Mouse (Mus musculus) heart, embryonic 16.5 days (tissue): ENCODE measurements around the gene Gm8773. TPM values are rescaled to one million over a fixed set of nuclear protein-coding genes. Genes with fewer than 3 reads are reported as not detected.

Source experiments
- ATAC-seq: fragments of 200-750 bp; cut with Nextera tagmentation; replicated peaks from 2 replicates; pipeline ENCODE4 v1.8.0; 2017; ENCODE audit warnings: moderate number of reproducible peaks; ENCODE audit not compliant: insufficient read depth, low FRiP score; ENCODE audit errors: extremely low read depth
- H3K27ac ChIP-seq: fragments of 300-500 bp; sonication (generic); 2 replicates; pipeline ENCODE4 v1.5.1; 2014; ENCODE audit warnings: mild to moderate bottlenecking, low read length, control low read depth, moderate library complexity
- H3K27me3 ChIP-seq: fragments of 300-500 bp; sonication (generic); 2 replicates; pipeline ENCODE4 v1.6.1; 2014; ENCODE audit warnings: low read length, mixed read lengths; ENCODE audit not compliant: control insufficient read depth, insufficient read depth
- H3K36me3 ChIP-seq: fragments of 300-500 bp; sonication (generic); 2 replicates; pipeline ENCODE4 v1.6.1; 2014; ENCODE audit not compliant: control insufficient read depth, insufficient read depth
- H3K4me1 ChIP-seq: fragments of 300-500 bp; sonication (generic); 2 replicates; pipeline ENCODE4 v1.6.1; 2014; ENCODE audit warnings: low read length, mixed read lengths; ENCODE audit not compliant: control insufficient read depth, insufficient read depth
- H3K4me2 ChIP-seq: fragments of 300-500 bp; sonication (generic); 2 replicates; pipeline ENCODE4 v1.6.1; 2014; ENCODE audit warnings: low read depth, mild to moderate bottlenecking, control low read depth, low read length
- H3K4me3 ChIP-seq: fragments of 300-500 bp; sonication (generic); 2 replicates; pipeline ENCODE4 v1.5.1; 2014; ENCODE audit warnings: mild to moderate bottlenecking, control low read depth, low read length
- H3K9ac ChIP-seq: fragments of 300-500 bp; sonication (generic); 2 replicates; pipeline ENCODE4 v1.6.1; 2014; ENCODE audit warnings: low read length, control low read depth
- H3K9me3 ChIP-seq: fragments of 300-500 bp; sonication (generic); replicated peaks from 2 replicates; pipeline ENCODE4 v1.6.1; 2016; ENCODE audit warnings: low read length; ENCODE audit not compliant: control insufficient read depth
- WGBS: fragments of 180-500 bp; shearing (Covaris S2); extraction: QIAGEN DNeasy Blood & Tissue Kit; methylation state at CpG from one replicate; pipeline ENCODE4 v1.1.7; 2014; 5-methylcytosine and 5-hydroxymethylcytosine counted together
- polyA plus RNA-seq: library from polyadenylated mRNA; unstranded; fragments of >200 nt; fragmentation: Nextera tagmentation; extraction: Ambion mirVana; gene quantifications from 2 replicates; pipeline ENCODE4 v1.2.1, GENCODE M21; 2015

Gm8773 gene
- polyA plus RNA-seq, 1 experiment from 2014 or later = 0.70 TPM

GRCm38 (mm10) chr5:5561041-5561706, 12.4 kb upstream of the Gm8773 start:
- WGBS = 61% methylated on average over 4 of the region's 4 CpGs
- Histone ChIP-seq H3K9ac (no peak overlapping the region), H3K4me3 (no peak overlapping the region), H3K27me3 (no peaks in the 10 kb centered on the region), H3K9me3 (no peaks in the 10 kb centered on the region), H3K27ac (no peak overlapping the region), H3K36me3 (no peaks in the 10 kb centered on the region), H3K4me2 (no peak overlapping the region), H3K4me1 (peaks cover 12% of the 10 kb centered on the region)
- ATAC-seq = no peak

- no peak overlapping the region for H3K4me3 ChIP-seq
- H3K27ac ChIP-seq = no peak overlapping the region
- peaks cover 12% of the 10 kb centered on the region for H3K4me1 ChIP-seq
- H3K36me3 ChIP-seq = no peaks in the 10 kb centered on the region
- H3K4me2 ChIP-seq = no peak overlapping the region
- H3K9ac ChIP-seq = no peak overlapping the region
- ATAC-seq = no peak
- 69% methylated on average over 3 of the region's 3 CpGs for WGBS
- no peaks in the 10 kb centered on the region for H3K27me3 ChIP-seq
- H3K9me3 ChIP-seq = no peaks in the 10 kb centered on the region
Observed at GRCm38 (mm10) chr5:5562435-5562834, 11.2 kb upstream of the Gm8773 start.

- Histone ChIP-seq H3K4me1 (no peaks in the 10 kb centered on the region), H3K27me3 (no peaks in the 10 kb centered on the region), H3K36me3 (no peaks in the 10 kb centered on the region), H3K27ac (no peak overlapping the region), H3K9me3 (no peaks in the 10 kb centered on the region), H3K4me2 (no peak overlapping the region), H3K4me3 (no peak overlapping the region), H3K9ac (no peak overlapping the region)
- ATAC-seq = no peak
- 76% methylated on average over 3 of the region's 3 CpGs for WGBS
Observed at GRCm38 (mm10) chr5:5587686-5588085, 14.1 kb downstream of the Gm8773 start.

GRCm38 (mm10) chr5:5610540-5610939, 36.9 kb downstream of the Gm8773 start:
- no peaks in the 10 kb centered on the region for H3K36me3 ChIP-seq
- no peaks in the 10 kb centered on the region for H3K4me1 ChIP-seq
- H3K27ac ChIP-seq = no peak overlapping the region
- WGBS = 48% methylated on average over 3 of the region's 3 CpGs
- H3K4me2 ChIP-seq = no peak overlapping the region
- H3K4me3 ChIP-seq = no peak overlapping the region
- H3K27me3 ChIP-seq = no peaks in the 10 kb centered on the region
- no peaks in the 10 kb centered on the region for H3K9me3 ChIP-seq
- H3K9ac ChIP-seq = no peak overlapping the region
- no peak for ATAC-seq

- no peaks in the 10 kb centered on the region for H3K36me3 ChIP-seq
- H3K27ac ChIP-seq = no peak overlapping the region
- ATAC-seq = no peak
- H3K4me3 ChIP-seq = no peak overlapping the region
- H3K9ac ChIP-seq = no peak overlapping the region
- H3K9me3 ChIP-seq = no peaks in the 10 kb centered on the region
- 36% methylated on average over 4 of the region's 4 CpGs for WGBS
- no peak overlapping the region for H3K4me2 ChIP-seq
- H3K27me3 ChIP-seq = no peaks in the 10 kb centered on the region
- H3K4me1 ChIP-seq = no peaks in the 10 kb centered on the region
Observed at GRCm38 (mm10) chr5:5618329-5618728, 44.7 kb downstream of the Gm8773 start.

GRCm38 (mm10) chr5:5625491-5625890, 51.9 kb downstream of the Gm8773 start:
- no peaks in the 10 kb centered on the region for H3K36me3 ChIP-seq
- H3K4me1 ChIP-seq = no peaks in the 10 kb centered on the region
- H3K9ac ChIP-seq = no peak overlapping the region
- no peaks in the 10 kb centered on the region for H3K27me3 ChIP-seq
- H3K4me2 ChIP-seq = no peak overlapping the region
- ATAC-seq = no peak
- no peaks in the 10 kb centered on the region for H3K9me3 ChIP-seq
- no peak overlapping the region for H3K27ac ChIP-seq
- no peak overlapping the region for H3K4me3 ChIP-seq
- 60% methylated on average over 3 of the region's 3 CpGs for WGBS

Other genes with a start within 250 kb of the Gm8773 start
- gene Cdk14, start 153.5 kb upstream of the Gm8773 start, polyA plus RNA-seq = 10.6 and 13.7 TPM in 2 replicates
- gene 1700015F17Rik, start 94.7 kb upstream of the Gm8773 start, polyA plus RNA-seq = not detected in 2 replicates
- gene Cldn12, start 58.8 kb upstream of the Gm8773 start, polyA plus RNA-seq = 11.3 and 12.8 TPM in 2 replicates
- 16.2 and 18.3 TPM in 2 replicates for gene Gtpbp10, start 14.3 kb upstream of the Gm8773 start, polyA plus RNA-seq
- 1.6 and 2.0 TPM in 2 replicates for gene Cfap69, start 90.4 kb downstream of the Gm8773 start, polyA plus RNA-seq
- 2.1 and 2.3 TPM in 2 replicates for gene Steap2, start 120.8 kb downstream of the Gm8773 start, polyA plus RNA-seq
- 1.7 and 1.8 TPM in 2 replicates for gene Steap1, start 175.5 kb downstream of the Gm8773 start, polyA plus RNA-seq